Mouse (Mus musculus): ENCODE measurements around the gene Nphp1. TPM values are rescaled to one million over a fixed set of nuclear protein-coding genes. Genes with fewer than 3 reads are reported as not detected.

Gene Nphp1
- 36.4 and 45.6 TPM in 2 replicates for polyA plus RNA-seq (2015; fragmentation: Nextera tagmentation; extraction: Ambion mirVana)

- Histone ChIP-seq H3K4me1 (peaks cover 21% of the 10 kb centered on the region), H3K27ac (replicated peaks) (peak within 1 kb of the TSS; percentile 52; the same call in 1 of the 2 replicates), H3K4me3 (replicated peaks) (peak within 1 kb of the TSS; percentile 82), H3K27me3 (no peaks in the 10 kb centered on the region), H3K9ac (peak within 1 kb of the TSS; percentile 57), H3K36me3 (no peaks in the 10 kb centered on the region), H3K4me2 (replicated peaks) (peak within 1 kb of the TSS; percentile 56), H3K9me3 (replicated peaks) (no peaks in the 10 kb centered on the region)
- under 1% methylated on average over 40 of the region's 40 CpGs for WGBS
- ATAC-seq (ENCODE audit: insufficient number of reproducible peaks, low FRiP score, low TSS enrichment, low read depth): peak; percentile 76
Observed at GRCm38 (mm10) chr2:127788440-127789116, at the start of gene Nphp1. Nphp1 (minus strand) TSS chr2:127788897.

- Histone ChIP-seq H3K4me1 (peaks cover 8% of the 10 kb centered on the region; the same call in 1 of the 2 replicates), H3K4me3 (replicated peaks) (no peak overlapping the region), H3K36me3 (no peaks in the 10 kb centered on the region), H3K4me2 (replicated peaks) (no peak overlapping the region), H3K27me3 (peaks cover 7% of the 10 kb centered on the region), H3K9ac (no peak overlapping the region), H3K27ac (replicated peaks) (no peak overlapping the region), H3K9me3 (replicated peaks) (no peaks in the 10 kb centered on the region)
- WGBS: 8% methylated on average over 2 of the region's 2 CpGs
- no peak for ATAC-seq (ENCODE audit: insufficient number of reproducible peaks, low FRiP score, low TSS enrichment, low read depth)
Observed at GRCm38 (mm10) chr2:127832833-127833190, 44.1 kb upstream of the Nphp1 start.

- Histone ChIP-seq H3K4me3 (replicated peaks) (peak overlapping the region; percentile 77), H3K9me3 (replicated peaks) (no peaks in the 10 kb centered on the region), H3K27me3 (peaks cover 4% of the 10 kb centered on the region; the same call in 1 of the 2 replicates), H3K9ac (no peak overlapping the region), H3K4me2 (replicated peaks) (peak overlapping the region; percentile 84), H3K36me3 (no peaks in the 10 kb centered on the region), H3K27ac (replicated peaks) (0 out of 2 replicates have a peak overlapping the region, but pooled peaks have one; percentile 28), H3K4me1 (peaks cover 8% of the 10 kb centered on the region; the same call in 1 of the 2 replicates)
- no peak; the same call in 1 of the 2 replicates for ATAC-seq (ENCODE audit: insufficient number of reproducible peaks, low FRiP score, low TSS enrichment, low read depth)
- WGBS: 33% methylated on average over 11 of the region's 11 CpGs
Observed at GRCm38 (mm10) chr2:127832103-127832832, 43.6 kb upstream of the Nphp1 start.

DNA sequence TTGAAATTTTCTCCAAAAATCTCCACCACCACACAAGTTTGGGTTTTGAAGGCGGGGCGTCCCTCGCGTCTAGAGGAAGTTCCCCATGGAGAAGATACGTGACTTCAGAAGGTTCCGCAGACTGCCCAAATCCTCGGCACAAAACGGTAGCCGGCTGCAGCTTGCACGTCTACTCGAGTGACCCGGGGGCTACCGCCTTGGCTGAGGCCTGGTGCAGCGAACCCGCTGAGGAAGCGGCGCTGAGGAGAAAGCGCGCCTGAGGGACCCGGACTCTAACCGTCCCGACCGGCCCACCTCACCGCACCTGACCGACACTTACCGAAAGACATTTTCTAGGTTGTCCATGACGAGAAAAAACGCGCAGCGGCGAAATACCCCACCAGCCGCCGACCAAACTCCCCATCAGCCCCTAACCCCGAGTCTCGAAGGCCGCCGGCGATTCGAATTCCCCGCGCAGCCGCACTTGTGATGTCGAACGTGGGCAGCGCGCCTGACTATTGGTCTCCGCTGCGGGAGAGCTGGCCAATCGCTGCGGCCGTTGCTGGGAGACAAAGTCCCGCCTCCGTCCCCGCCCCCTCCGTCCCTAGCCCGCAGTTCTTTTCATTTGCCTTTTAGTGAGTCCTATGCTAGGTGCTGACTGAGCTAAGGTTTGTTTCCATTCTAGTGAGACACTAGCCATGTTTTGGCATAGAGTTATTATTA is 42.9 kb upstream of the Nphp1 start, which contains the start of gene Bub1:
TSS of gene Bub1 (minus strand) at position 465 of the 702 bp plus-strand sequence.
- 0 out of 2 replicates have a peak within 1 kb of the TSS, but pooled peaks have one; percentile 34 for H3K27ac ChIP-seq (replicated peaks)
- ATAC-seq (ENCODE audit: insufficient number of reproducible peaks, low FRiP score, low TSS enrichment, low read depth): peak; percentile 93
- H3K36me3 ChIP-seq: no peaks in the 10 kb centered on the region
- peak within 1 kb of the TSS; percentile 84 for H3K4me2 ChIP-seq (replicated peaks)
- H3K4me3 ChIP-seq (replicated peaks): peak within 1 kb of the TSS; percentile 77
- H3K9me3 ChIP-seq (replicated peaks): no peaks in the 10 kb centered on the region
- peak within 1 kb of the TSS; percentile 39 for H3K9ac ChIP-seq
- WGBS: under 1% methylated on average over 56 of the region's 56 CpGs
- peaks cover 8% of the 10 kb centered on the region; the same call in 1 of the 2 replicates for H3K4me1 ChIP-seq
- peaks cover 4% of the 10 kb centered on the region; the same call in 1 of the 2 replicates for H3K27me3 ChIP-seq

DNA sequence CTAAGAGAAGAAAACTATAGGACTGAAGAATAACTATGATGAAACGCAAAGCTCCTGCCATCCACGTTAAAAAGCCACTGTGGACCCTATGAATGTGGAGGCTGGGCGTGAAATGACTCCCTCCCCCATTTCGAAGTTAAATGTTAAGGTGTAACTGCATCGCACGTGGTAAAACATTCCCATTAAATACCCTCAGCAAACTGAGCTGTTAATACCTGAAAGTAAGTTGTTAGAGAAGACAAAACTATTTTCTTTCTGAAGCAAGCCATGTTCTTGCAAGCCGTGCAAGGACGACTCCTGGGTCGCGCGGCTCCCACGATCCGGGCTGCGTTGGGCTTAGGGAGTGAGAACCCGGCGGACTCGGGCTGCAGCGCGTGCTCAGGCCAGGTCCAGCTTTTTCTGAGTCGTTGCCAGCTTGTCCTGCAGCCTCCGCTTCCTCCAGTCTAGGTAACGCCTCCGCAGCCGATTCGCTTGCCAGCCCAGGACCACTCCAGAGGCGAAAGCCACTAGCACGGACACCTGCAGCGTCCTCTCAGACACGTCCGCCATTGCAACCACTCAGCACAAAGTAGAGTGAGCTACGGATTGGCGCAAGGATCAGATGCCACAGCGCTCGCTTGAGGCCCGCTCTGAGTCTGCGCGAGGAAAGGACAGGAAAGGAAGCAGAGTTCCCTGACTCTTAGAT is 3.4 kb upstream of the Nphp1 start, which contains the start of gene Mtln:
TSS of gene Mtln (minus strand) at position 570 of the 685 bp plus-strand sequence.
- Histone ChIP-seq H3K27me3 (no peaks in the 10 kb centered on the region), H3K9ac (peak within 1 kb of the TSS; percentile 63), H3K36me3 (no peaks in the 10 kb centered on the region), H3K9me3 (replicated peaks) (no peaks in the 10 kb centered on the region), H3K4me1 (peaks cover 21% of the 10 kb centered on the region), H3K4me3 (replicated peaks) (peak within 1 kb of the TSS; percentile 86), H3K4me2 (replicated peaks) (peak within 1 kb of the TSS; percentile 67), H3K27ac (replicated peaks) (peak within 1 kb of the TSS; percentile 89)
- peak; percentile 93 for ATAC-seq (ENCODE audit: insufficient number of reproducible peaks, low FRiP score, low TSS enrichment, low read depth)
- WGBS: under 1% methylated on average over 37 of the region's 37 CpGs

DNA sequence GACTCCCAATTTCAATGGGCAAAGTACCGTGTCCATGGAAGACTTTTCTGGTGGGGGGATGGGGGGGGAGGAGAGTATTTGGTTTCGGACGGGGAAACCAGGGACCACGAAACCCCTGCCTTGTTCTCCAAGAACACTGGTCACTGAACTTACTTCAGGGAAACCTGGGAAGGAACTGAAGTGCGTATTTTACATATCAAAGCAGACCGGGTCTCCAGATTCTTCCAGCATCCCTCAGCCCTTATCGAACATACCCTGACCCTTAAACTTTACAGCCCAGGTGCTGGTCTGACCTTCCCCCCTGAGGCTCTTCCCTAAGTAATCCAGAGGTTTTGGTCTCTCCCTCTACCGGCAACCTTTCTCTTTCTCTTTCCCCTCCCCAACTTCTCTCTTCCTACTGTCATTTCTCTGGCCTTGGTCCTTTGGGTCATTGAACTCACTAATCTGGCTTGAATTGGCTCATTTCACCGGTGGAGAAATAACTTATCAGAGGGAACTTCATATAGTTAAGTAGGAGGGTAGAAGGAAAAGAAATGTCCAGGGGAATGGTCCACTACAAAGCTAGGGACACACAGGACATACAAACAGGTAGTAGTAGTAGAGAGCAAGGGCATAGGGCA is 1.1 kb upstream of the Nphp1 start:
- peaks cover 21% of the 10 kb centered on the region for H3K4me1 ChIP-seq
- H3K4me2 ChIP-seq (replicated peaks): peak overlapping the region; percentile 56
- H3K27ac ChIP-seq (replicated peaks): no peak overlapping the region
- no peaks in the 10 kb centered on the region for H3K9me3 ChIP-seq (replicated peaks)
- H3K27me3 ChIP-seq: no peaks in the 10 kb centered on the region
- H3K36me3 ChIP-seq: no peaks in the 10 kb centered on the region
- peak overlapping the region; percentile 82 for H3K4me3 ChIP-seq (replicated peaks)
- ATAC-seq (ENCODE audit: insufficient number of reproducible peaks, low FRiP score, low TSS enrichment, low read depth): no peak
- no peak overlapping the region for H3K9ac ChIP-seq
- WGBS: 21% methylated on average over 9 of the region's 9 CpGs

- H3K27me3 ChIP-seq: no peaks in the 10 kb centered on the region
- no peak for ATAC-seq (ENCODE audit: insufficient number of reproducible peaks, low FRiP score, low TSS enrichment, low read depth)
- H3K4me2 ChIP-seq (replicated peaks): peak overlapping the region; percentile 56
- peaks cover 21% of the 10 kb centered on the region for H3K4me1 ChIP-seq
- no peaks in the 10 kb centered on the region for H3K36me3 ChIP-seq
- peak overlapping the region; percentile 82 for H3K4me3 ChIP-seq (replicated peaks)
- peak overlapping the region; percentile 52; the same call in 1 of the 2 replicates for H3K27ac ChIP-seq (replicated peaks)
- H3K9ac ChIP-seq: peak overlapping the region; percentile 57
- no peaks in the 10 kb centered on the region for H3K9me3 ChIP-seq (replicated peaks)
- WGBS: 4% methylated on average over 11 of the region's 11 CpGs
Observed at GRCm38 (mm10) chr2:127789138-127789537, 441 bp upstream of the Nphp1 start.

DNA sequence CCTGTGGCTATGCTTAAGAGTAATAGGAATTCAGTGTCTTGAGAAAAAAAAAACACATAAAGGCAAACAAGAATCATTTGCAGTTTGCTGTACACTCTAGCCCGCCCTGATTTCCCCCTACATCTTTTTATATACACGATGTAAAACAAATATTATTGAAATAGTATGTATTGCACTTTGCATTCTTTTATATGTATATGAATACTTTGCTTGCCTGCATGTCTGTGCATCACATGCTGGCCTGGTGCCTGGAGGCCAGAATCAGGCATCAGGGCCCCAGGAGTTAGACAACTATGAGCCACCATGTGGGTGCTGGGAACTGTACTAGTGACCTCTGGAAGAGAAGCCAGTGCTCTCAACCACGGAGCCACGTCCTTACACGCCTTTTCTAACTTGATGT is 1.5 kb downstream of the Nphp1 start:
- Histone ChIP-seq H3K4me2 (replicated peaks) (no peak overlapping the region), H3K27ac (replicated peaks) (no peak overlapping the region), H3K4me1 (peaks cover 21% of the 10 kb centered on the region), H3K36me3 (no peaks in the 10 kb centered on the region), H3K4me3 (replicated peaks) (no peak overlapping the region), H3K27me3 (no peaks in the 10 kb centered on the region), H3K9ac (no peak overlapping the region), H3K9me3 (replicated peaks) (no peaks in the 10 kb centered on the region)
- no peak for ATAC-seq (ENCODE audit: insufficient number of reproducible peaks, low FRiP score, low TSS enrichment, low read depth)
- 82% methylated on average over 5 of the region's 5 CpGs for WGBS

GRCm38 (mm10) chr2:127778451-127778850 is 10.2 kb downstream of the Nphp1 start:
- H3K36me3 ChIP-seq: peaks cover 23% of the 10 kb centered on the region; the same call in 1 of the 2 replicates
- H3K4me1 ChIP-seq: no peaks in the 10 kb centered on the region
- H3K27ac ChIP-seq (replicated peaks): no peak overlapping the region
- no peak overlapping the region for H3K9ac ChIP-seq
- no peak for ATAC-seq (ENCODE audit: insufficient number of reproducible peaks, low FRiP score, low TSS enrichment, low read depth)
- no peaks in the 10 kb centered on the region for H3K27me3 ChIP-seq
- H3K9me3 ChIP-seq (replicated peaks): no peaks in the 10 kb centered on the region
- H3K4me3 ChIP-seq (replicated peaks): no peak overlapping the region
- 80% methylated on average over 5 of the region's 5 CpGs for WGBS
- H3K4me2 ChIP-seq (replicated peaks): no peak overlapping the region

DNA sequence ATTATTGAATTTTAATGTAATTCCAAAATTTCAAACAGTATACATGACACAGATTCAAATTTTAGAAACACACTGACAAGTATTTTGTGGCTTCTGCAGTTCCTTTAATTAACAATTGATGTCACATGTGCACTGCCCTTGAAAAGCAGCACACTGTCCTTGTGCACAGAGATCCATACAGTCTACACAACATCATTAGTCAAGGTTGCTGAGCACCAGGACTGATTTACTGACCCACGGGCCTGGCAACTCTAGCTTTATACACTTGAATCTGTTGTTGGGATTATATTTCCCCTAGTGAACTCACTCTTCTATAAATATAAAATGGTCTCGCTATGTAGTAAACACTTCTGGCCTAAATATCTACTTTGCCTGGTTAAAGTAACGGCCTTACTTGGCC is 13.7 kb downstream of the Nphp1 start:
- H3K36me3 ChIP-seq: peaks cover 39% of the 10 kb centered on the region
- no peak overlapping the region for H3K4me3 ChIP-seq (replicated peaks)
- WGBS: 71% methylated on average over 3 of the region's 3 CpGs
- H3K4me2 ChIP-seq (replicated peaks): no peak overlapping the region
- H3K27me3 ChIP-seq: no peaks in the 10 kb centered on the region
- no peak overlapping the region for H3K27ac ChIP-seq (replicated peaks)
- H3K9me3 ChIP-seq (replicated peaks): no peaks in the 10 kb centered on the region
- no peaks in the 10 kb centered on the region for H3K4me1 ChIP-seq
- no peak overlapping the region for H3K9ac ChIP-seq
- no peak for ATAC-seq (ENCODE audit: insufficient number of reproducible peaks, low FRiP score, low TSS enrichment, low read depth)
